Mouse (Mus musculus) MEL (cell line): ENCODE measurements around the gene Gmpr. TPM values are rescaled to one million over a fixed set of nuclear protein-coding genes. Genes with fewer than 3 reads are reported as not detected.
A peak's percentile ranks its signal among the peaks of the same experiment; 100 is the strongest.

Experiments used
- DNase-seq: peaks from one replicate; pipeline ENCODE4 v3.0.0; 2011; ENCODE audit warnings: low read depth, low spot score
- H3K27ac ChIP-seq: 2 replicates; pipeline ENCODE4 v1.5.1; 2012; ENCODE audit warnings: low read depth, mild to moderate bottlenecking, control low read depth, low read length, moderate library complexity; ENCODE audit not compliant: control insufficient read depth
- H3K27me3 ChIP-seq, 2 experiments: fragments of 150-350 bp in 1 of 2; sonication (generic) in 1 of 2; 2 replicates each; pipeline ENCODE4 v1.6.1; 2012; ENCODE audit warnings: low read length in 2 of 2, mild to moderate bottlenecking in 2 of 2, improper control_type of control experiment in 1 of 2, moderate library complexity in 1 of 2; ENCODE audit not compliant: insufficient read depth in 2 of 2, control insufficient read depth in 1 of 2
- H3K36me3 ChIP-seq, 2 experiments: 2 replicates each; pipeline ENCODE4 v1.6.1; 2012 to 2014; ENCODE audit warnings: low read length in 2 of 2, improper control_type of control experiment in 1 of 2, inconsistent platforms in 1 of 2, mild to moderate bottlenecking in 1 of 2; ENCODE audit not compliant: insufficient read depth in 2 of 2, control insufficient read depth in 1 of 2
- H3K4me1 ChIP-seq, 2 experiments: fragments of 150-350 bp in 1 of 2; sonication (generic) in 1 of 2; 2 replicates each; pipeline ENCODE4 v1.6.1; 2012; ENCODE audit warnings: low read length in 2 of 2, improper control_type of control experiment in 1 of 2, mild to moderate bottlenecking in 1 of 2; ENCODE audit not compliant: insufficient read depth in 2 of 2, control insufficient read depth in 1 of 2
- H3K4me3 ChIP-seq, 2 experiments: fragments of 150-350 bp in 1 of 2; sonication (generic) in 1 of 2; 2 replicates each; pipeline ENCODE4 v1.5.1; 2012; ENCODE audit warnings: low read depth in 2 of 2, low read length in 2 of 2, mild to moderate bottlenecking in 2 of 2, moderate library complexity in 2 of 2, control low read depth in 1 of 2, improper control_type of control experiment in 1 of 2; ENCODE audit not compliant: control insufficient read depth in 1 of 2, insufficient read depth in 1 of 2
- H3K79me2 ChIP-seq: 2 replicates; pipeline ENCODE4 v1.6.1; 2012; ENCODE audit warnings: mild to moderate bottlenecking, low read length, moderate library complexity; ENCODE audit not compliant: control insufficient read depth, poor library complexity, insufficient read depth
- H3K9ac ChIP-seq: 2 replicates; pipeline ENCODE4 v1.6.1; 2012; ENCODE audit warnings: low read depth, mild to moderate bottlenecking, control low read depth, low read length, moderate library complexity; ENCODE audit not compliant: control insufficient read depth, poor library complexity, severe bottlenecking
- H3K9me3 ChIP-seq: fragments of 150-350 bp; sonication (generic); replicated peaks from 2 replicates; pipeline ENCODE4 v1.6.1; 2012; ENCODE audit warnings: mild to moderate bottlenecking, low read length, improper control_type of control experiment, moderate library complexity; ENCODE audit not compliant: insufficient read depth
- BHLHE40 ChIP-seq: IDR thresholded peaks from 2 replicates; pipeline ENCODE4 v1.6.1; 2012; ENCODE audit warnings: low read depth, mild to moderate bottlenecking, inconsistent platforms, low read length, improper control_type of control experiment, borderline replicate concordance
- CHD2 ChIP-seq: IDR thresholded peaks from 2 replicates; pipeline ENCODE4 v1.6.1; 2011; ENCODE audit warnings: low read length, improper control_type of control experiment
- CTCF ChIP-seq, 3 experiments: IDR thresholded peaks in 2 of 3; conservative IDR thresholded peaks in 1 of 3; 2 replicates each; pipeline ENCODE4 v1.5.1; 2011 to 2012; ENCODE audit warnings: low read length in 3 of 3, low read depth in 2 of 3, mild to moderate bottlenecking in 2 of 3, improper control_type of control experiment in 1 of 3, inconsistent platforms in 1 of 3, mixed read lengths in 1 of 3, moderate library complexity in 1 of 3; ENCODE audit not compliant: control insufficient read depth in 1 of 3, insufficient read depth in 1 of 3, poor library complexity in 1 of 3, severe bottlenecking in 1 of 3
- E2F4 ChIP-seq: IDR thresholded peaks from 2 replicates; pipeline ENCODE4 v1.6.1; 2011; ENCODE audit warnings: low read depth, low read length, improper control_type of control experiment, borderline replicate concordance
- ELF1 ChIP-seq: IDR thresholded peaks from 2 replicates; pipeline ENCODE4 v1.6.1; 2014; ENCODE audit warnings: low read depth, mild to moderate bottlenecking, inconsistent platforms, low read length, improper control_type of control experiment, moderate library complexity
- EP300 ChIP-seq, 2 experiments: IDR thresholded peaks; 2 replicates each; pipeline ENCODE4 v1.6.1; 2011; ENCODE audit warnings: improper control_type of control experiment in 2 of 2, low read length in 2 of 2, low read depth in 1 of 2, mild to moderate bottlenecking in 1 of 2
- ETS1 ChIP-seq: IDR thresholded peaks from 2 replicates; pipeline ENCODE4 v1.6.1; 2012; ENCODE audit warnings: low read depth, mild to moderate bottlenecking, inconsistent platforms, low read length, improper control_type of control experiment, moderate library complexity
- HCFC1 ChIP-seq: IDR thresholded peaks from 2 replicates; pipeline ENCODE4 v1.6.1; 2012; ENCODE audit warnings: low read depth, mild to moderate bottlenecking, inconsistent platforms, low read length, improper control_type of control experiment, moderate library complexity
- JUND ChIP-seq: IDR thresholded peaks from 2 replicates; pipeline ENCODE4 v1.6.1; 2011; ENCODE audit warnings: low read depth, mild to moderate bottlenecking, improper control_type of control experiment, low read length
- KAT2A ChIP-seq: conservative IDR thresholded peaks from 2 replicates; pipeline ENCODE4 v1.6.1; 2012; ENCODE audit warnings: low read depth, low read length, improper control_type of control experiment, inconsistent platforms
- MAFK ChIP-seq: IDR thresholded peaks from 2 replicates; pipeline ENCODE4 v1.6.1; 2011; ENCODE audit warnings: low read depth, mild to moderate bottlenecking, low read length, improper control_type of control experiment, borderline replicate concordance
- MAX ChIP-seq: IDR thresholded peaks from 2 replicates; pipeline ENCODE4 v1.6.1; 2011; ENCODE audit warnings: low read length, improper control_type of control experiment
- MEF2A ChIP-seq: IDR thresholded peaks from 2 replicates; pipeline ENCODE4 v1.6.1; 2014; ENCODE audit warnings: low read depth, mild to moderate bottlenecking, inconsistent platforms, low read length, improper control_type of control experiment; ENCODE audit not compliant: poor library complexity, insufficient replicate concordance, severe bottlenecking; ENCODE audit errors: extremely low read depth
- MXI1 ChIP-seq: IDR thresholded peaks from 2 replicates; pipeline ENCODE4 v1.6.1; 2011; ENCODE audit warnings: mild to moderate bottlenecking, low read depth, low read length, improper control_type of control experiment
- NELFE ChIP-seq: IDR thresholded peaks from 2 replicates; pipeline ENCODE4 v1.6.1; 2011; ENCODE audit warnings: low read depth, low read length, improper control_type of control experiment
- POLR2A ChIP-seq, 2 experiments: IDR thresholded peaks; 2 replicates each; pipeline ENCODE4 v1.6.1; 2011 to 2012; ENCODE audit warnings: low read length in 2 of 2, mild to moderate bottlenecking in 2 of 2, control low read depth in 1 of 2, improper control_type of control experiment in 1 of 2, low read depth in 1 of 2, moderate library complexity in 1 of 2; ENCODE audit not compliant: control insufficient read depth in 1 of 2, insufficient read depth in 1 of 2, poor library complexity in 1 of 2
- POLR2AphosphoS5 ChIP-seq: IDR thresholded peaks from 2 replicates; pipeline ENCODE4 v1.6.1; 2012; ENCODE audit warnings: low read depth, borderline replicate concordance, mild to moderate bottlenecking, inconsistent platforms, low read length, moderate library complexity, mixed read lengths
- RAD21 ChIP-seq: IDR thresholded peaks from 2 replicates; pipeline ENCODE4 v1.6.1; 2011; ENCODE audit warnings: mild to moderate bottlenecking, low read depth, low read length, improper control_type of control experiment
- RCOR1 ChIP-seq: IDR thresholded peaks from 2 replicates; pipeline ENCODE4 v1.6.1; 2012; ENCODE audit warnings: low read depth, mild to moderate bottlenecking, inconsistent platforms, low read length, improper control_type of control experiment
- SIN3A ChIP-seq: IDR thresholded peaks from 2 replicates; pipeline ENCODE4 v1.6.1; 2012; ENCODE audit warnings: low read length, improper control_type of control experiment, inconsistent platforms
- SMC3 ChIP-seq: IDR thresholded peaks from 2 replicates; pipeline ENCODE4 v1.6.1; 2011; ENCODE audit warnings: low read depth, low read length, improper control_type of control experiment
- TAL1 ChIP-seq: IDR thresholded peaks from 2 replicates; pipeline ENCODE4 v1.6.1; 2012; ENCODE audit warnings: mild to moderate bottlenecking, inconsistent platforms, low read length, moderate library complexity, mixed read lengths
- TBP ChIP-seq: IDR thresholded peaks from 2 replicates; pipeline ENCODE4 v1.8.0; 2011; ENCODE audit warnings: low read depth, low read length, improper control_type of control experiment
- USF2 ChIP-seq, 2 experiments: IDR thresholded peaks; 2 replicates each; pipeline ENCODE4 v1.6.1; 2011 to 2012; ENCODE audit warnings: improper control_type of control experiment in 2 of 2, low read length in 2 of 2, borderline replicate concordance in 1 of 2, inconsistent platforms in 1 of 2, low read depth in 1 of 2, mild to moderate bottlenecking in 1 of 2; ENCODE audit not compliant: insufficient read depth in 1 of 2
- ZC3H11A ChIP-seq: IDR thresholded peaks from 2 replicates; pipeline ENCODE4 v1.6.1; 2012; ENCODE audit warnings: low read depth, mild to moderate bottlenecking, inconsistent platforms, low read length, improper control_type of control experiment
- ZNF384 ChIP-seq: IDR thresholded peaks from 2 replicates; pipeline ENCODE4 v1.6.1; 2012; ENCODE audit warnings: low read depth, mild to moderate bottlenecking, inconsistent platforms, low read length, improper control_type of control experiment
- polyA plus RNA-seq, 2 experiments: library from polyadenylated mRNA; stranded (reverse) in 1 of 2; unstranded in 1 of 2; fragments of >175 nt in 1 of 2; fragments of >200 nt in 1 of 2; gene quantifications; 2 replicates each; pipeline versions ENCODE4 v1.2.1 to v1.2.4; 2012; ENCODE audit warnings: low replicate concordance in 2 of 2, low read depth in 1 of 2; ENCODE audit not compliant: insufficient read length in 2 of 2, insufficient read depth in 1 of 2, missing spikeins in 1 of 2
- total RNA-seq: library from RNA; depleted of rRNA; stranded (reverse); fragments of 300-350 nt; gene quantifications from 2 replicates; pipeline ENCODE4 v1.2.3, GENCODE M21; 2012

Gmpr gene
- total and polyA plus RNA-seq, 3 experiments = 64.2 to 130 TPM; not detected in 1

DNA sequence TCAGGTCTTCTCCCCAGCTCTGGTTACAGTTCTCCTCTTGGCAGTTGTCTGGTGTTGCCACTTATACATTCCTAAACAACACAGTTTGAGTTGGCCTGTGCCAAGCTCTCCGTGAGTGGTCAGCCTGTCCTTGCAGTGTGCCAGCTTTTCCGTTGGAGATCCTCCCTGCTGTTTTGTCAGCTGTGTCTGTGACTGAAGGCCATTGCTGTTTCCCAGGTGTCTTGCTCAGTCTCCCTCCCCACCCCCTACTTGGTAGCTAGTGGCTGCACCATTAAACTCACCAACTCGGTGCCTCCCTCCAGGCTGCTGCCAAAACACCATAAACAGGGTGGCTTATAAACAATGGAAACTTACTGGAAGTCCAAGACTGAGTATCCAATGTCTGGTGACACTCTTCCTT is 17.1 kb downstream of the Gmpr start:
- Histone ChIP-seq H3K36me3 (peaks cover 3 to 34% of the 10 kb centered on the region in 2 experiments; a peak in 3 of 4 replicates), H3K27ac (no peak overlapping the region), H3K9me3 (no peaks in the 10 kb centered on the region), H3K27me3 (no peaks in the 10 kb centered on the region), H3K4me1 (peaks cover 19 to 33% of the 10 kb centered on the region in 2 experiments), H3K4me3 (no peak overlapping the region), H3K79me2 (no peaks in the 10 kb centered on the region), H3K9ac (no peak overlapping the region)
- no peak for DNase-seq
- 0 out of 4 replicates have a peak, but pooled peaks of 1 of the 2 experiments have one; percentile 20 for TF ChIP-seq POLR2A (IDR thresholded peaks at IDR 0.05; ENCODE audit: control insufficient read depth in 1 of 2, insufficient read depth in 1 of 2, low read depth in 1 of 2, low read length in 2 of 2, poor library complexity in 1 of 2)
- no peak for TF ChIP-seq E2F4

DNA sequence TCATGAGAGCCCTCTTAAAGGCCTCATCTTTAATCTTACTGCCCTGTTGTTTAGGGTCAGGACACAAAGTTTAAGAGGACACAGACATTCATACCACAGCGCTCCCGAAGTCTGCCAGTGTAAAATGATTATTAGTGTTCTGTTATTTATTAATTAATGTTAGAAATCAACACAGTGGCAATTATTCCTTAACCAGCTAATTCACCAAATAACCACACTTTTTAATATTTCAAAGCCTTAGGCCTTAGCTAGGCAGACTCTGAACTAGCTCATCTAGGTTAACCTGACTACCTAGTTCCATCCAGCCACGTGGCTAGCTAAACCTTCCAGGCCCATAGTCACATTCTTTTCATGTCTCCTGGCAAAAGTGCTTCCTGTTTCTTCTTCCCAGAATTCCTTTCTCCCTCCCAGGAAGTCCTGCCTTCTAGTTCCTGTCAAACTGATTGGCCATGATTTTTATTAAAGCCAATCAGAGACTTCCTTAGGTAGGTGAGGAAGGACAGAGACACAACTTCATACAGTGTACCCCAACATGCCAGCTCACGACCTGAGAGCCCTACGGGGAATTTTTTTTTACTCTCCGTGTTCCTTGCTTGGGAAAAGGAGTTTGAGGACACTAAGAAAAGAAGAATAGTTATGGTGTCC is 17.7 kb downstream of the Gmpr start:
- H3K4me3 ChIP-seq = no peak overlapping the region
- peaks cover 19 to 33% of the 10 kb centered on the region in 2 experiments for H3K4me1 ChIP-seq
- TF ChIP-seq POLR2A (IDR thresholded peaks at IDR 0.05; ENCODE audit: control insufficient read depth in 1 of 2, insufficient read depth in 1 of 2, low read depth in 1 of 2, low read length in 2 of 2, poor library complexity in 1 of 2) = peak in 1 of 2 experiments; percentile 41; a peak in 1 of 4 replicates
- TF ChIP-seq BHLHE40 = no peak
- TF ChIP-seq CTCF (IDR thresholded peaks at IDR 0.05 in 2 of 3, conservative IDR thresholded peaks at IDR 0.05 in 1 of 3; ENCODE audit: control insufficient read depth in 1 of 3, insufficient read depth in 1 of 3, low read depth in 2 of 3, low read length in 3 of 3, poor library complexity in 1 of 3, severe bottlenecking in 1 of 3) = no peak
- no peak for TF ChIP-seq KAT2A
- no peak for TF ChIP-seq MXI1
- TF ChIP-seq HCFC1 = peak; percentile 61
- TF ChIP-seq SIN3A = no peak; the same call in 1 of the 2 replicates
- TF ChIP-seq MAX = no peak
- TF ChIP-seq ZNF384 = no peak
- no peak for TF ChIP-seq CHD2
- no peak for TF ChIP-seq ETS1
- no peak for TF ChIP-seq USF2 (IDR thresholded peaks at IDR 0.05; ENCODE audit: borderline replicate concordance in 1 of 2, insufficient read depth in 1 of 2, low read depth in 1 of 2, low read length in 2 of 2)
- TF ChIP-seq RAD21 = no peak
- TF ChIP-seq EP300 (IDR thresholded peaks at IDR 0.05; ENCODE audit: low read depth in 1 of 2, low read length in 2 of 2) = no peak
- peak; percentile 65; the same call in 1 of the 2 replicates for TF ChIP-seq TBP
- no peak for TF ChIP-seq RCOR1
- TF ChIP-seq SMC3 = no peak
- no peak for TF ChIP-seq ZC3H11A
- no peak for TF ChIP-seq MEF2A
- no peak for TF ChIP-seq TAL1
- peak; percentile 50; the same call in 1 of the 2 replicates for TF ChIP-seq ELF1
- no peak for TF ChIP-seq POLR2AphosphoS5
- no peak for TF ChIP-seq E2F4
- TF ChIP-seq MAFK = no peak
- 0 out of 2 replicates have a peak, but pooled peaks have one; percentile 28 for TF ChIP-seq NELFE
- TF ChIP-seq JUND = no peak
- H3K9me3 ChIP-seq = no peaks in the 10 kb centered on the region
- peak; percentile 51 for DNase-seq
- peaks cover 3 to 34% of the 10 kb centered on the region in 2 experiments; a peak in 3 of 4 replicates for H3K36me3 ChIP-seq
- H3K79me2 ChIP-seq = no peaks in the 10 kb centered on the region
- H3K27ac ChIP-seq = peak overlapping the region; percentile 29; the same call in 1 of the 2 replicates
- peak overlapping the region; percentile 14; the same call in 1 of the 2 replicates for H3K9ac ChIP-seq
- H3K27me3 ChIP-seq = no peaks in the 10 kb centered on the region
